Mouse (Mus musculus): ENCODE data around the gene Gm28053.

The Gm28053 gene

DNA sequence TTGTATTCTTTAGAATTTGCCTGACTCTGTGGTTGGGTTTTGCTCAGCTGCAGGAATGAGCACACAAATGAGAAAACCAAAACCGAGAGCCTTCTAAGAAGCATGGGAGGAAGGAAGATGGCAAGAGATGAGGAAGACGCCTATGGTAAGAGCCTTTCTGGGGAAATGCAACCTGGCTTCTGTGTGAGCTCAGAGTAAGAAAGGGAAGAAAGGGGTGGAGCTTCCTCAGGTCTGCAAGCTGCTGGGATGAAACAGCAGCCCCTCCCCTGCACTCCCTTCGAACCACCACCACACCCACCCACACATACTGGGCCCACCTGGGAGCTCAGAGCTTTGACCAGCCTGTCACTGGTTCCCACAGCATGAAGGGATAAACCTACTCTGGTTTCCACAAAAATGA is 22.9 kb downstream of the Gm28053 start:
- no peak for DNase-seq (ENCODE audit: low read depth, low spot score)

- no peak for DNase-seq (ENCODE audit: low read depth, low spot score)
Measured at GRCm38 (mm10) chr6:48741711-48742206, 23.4 kb downstream of the Gm28053 start.

DNA sequence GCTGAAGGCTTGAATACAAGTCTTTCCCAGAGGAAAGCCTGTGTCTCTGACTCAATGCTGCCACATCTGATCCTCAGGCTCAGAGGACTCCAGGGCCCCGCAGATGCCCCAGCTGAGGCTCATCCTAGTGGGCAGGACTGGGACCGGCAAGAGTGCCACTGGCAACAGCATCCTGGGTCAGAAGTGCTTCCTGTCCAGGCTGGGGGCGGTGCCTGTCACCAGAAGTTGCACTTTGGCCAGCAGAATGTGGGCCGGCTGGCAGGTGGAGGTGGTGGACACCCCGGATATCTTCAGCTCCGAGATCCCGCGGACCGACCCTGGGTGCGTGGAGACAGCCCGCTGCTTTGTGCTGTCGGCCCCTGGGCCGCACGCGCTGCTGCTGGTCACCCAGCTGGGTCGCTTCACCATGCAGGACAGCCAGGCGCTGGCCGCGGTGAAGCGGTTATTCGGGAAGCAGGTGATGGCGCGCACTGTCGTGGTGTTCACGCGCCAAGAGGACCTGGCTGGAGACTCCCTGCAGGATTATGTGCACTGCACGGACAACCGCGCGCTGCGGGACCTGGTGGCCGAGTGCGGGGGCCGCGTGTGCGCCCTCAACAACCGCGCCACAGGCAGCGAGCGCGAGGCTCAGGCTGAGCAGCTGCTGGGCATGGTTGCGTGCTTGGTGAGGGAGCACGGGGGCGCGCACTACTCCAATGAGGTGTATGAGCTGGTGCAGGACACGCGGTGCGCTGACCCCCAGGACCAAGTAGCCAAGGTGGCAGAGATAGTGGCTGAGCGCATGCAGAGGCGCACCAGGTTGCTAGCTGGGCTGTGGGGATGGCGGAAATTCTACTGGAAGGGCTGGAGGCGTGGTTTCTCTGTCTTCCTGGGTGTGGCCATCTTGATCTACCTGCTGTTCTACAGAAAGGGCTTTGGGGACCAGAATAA is 24.3 kb downstream of the Gm28053 start:
- DNase-seq (ENCODE audit: low read depth, low spot score) = peak; percentile 20

GRCm38 (mm10) chr6:48745490-48745889 is 27.1 kb downstream of the Gm28053 start:
- DNase-seq (ENCODE audit: low read depth, low spot score) = no peak

DNA sequence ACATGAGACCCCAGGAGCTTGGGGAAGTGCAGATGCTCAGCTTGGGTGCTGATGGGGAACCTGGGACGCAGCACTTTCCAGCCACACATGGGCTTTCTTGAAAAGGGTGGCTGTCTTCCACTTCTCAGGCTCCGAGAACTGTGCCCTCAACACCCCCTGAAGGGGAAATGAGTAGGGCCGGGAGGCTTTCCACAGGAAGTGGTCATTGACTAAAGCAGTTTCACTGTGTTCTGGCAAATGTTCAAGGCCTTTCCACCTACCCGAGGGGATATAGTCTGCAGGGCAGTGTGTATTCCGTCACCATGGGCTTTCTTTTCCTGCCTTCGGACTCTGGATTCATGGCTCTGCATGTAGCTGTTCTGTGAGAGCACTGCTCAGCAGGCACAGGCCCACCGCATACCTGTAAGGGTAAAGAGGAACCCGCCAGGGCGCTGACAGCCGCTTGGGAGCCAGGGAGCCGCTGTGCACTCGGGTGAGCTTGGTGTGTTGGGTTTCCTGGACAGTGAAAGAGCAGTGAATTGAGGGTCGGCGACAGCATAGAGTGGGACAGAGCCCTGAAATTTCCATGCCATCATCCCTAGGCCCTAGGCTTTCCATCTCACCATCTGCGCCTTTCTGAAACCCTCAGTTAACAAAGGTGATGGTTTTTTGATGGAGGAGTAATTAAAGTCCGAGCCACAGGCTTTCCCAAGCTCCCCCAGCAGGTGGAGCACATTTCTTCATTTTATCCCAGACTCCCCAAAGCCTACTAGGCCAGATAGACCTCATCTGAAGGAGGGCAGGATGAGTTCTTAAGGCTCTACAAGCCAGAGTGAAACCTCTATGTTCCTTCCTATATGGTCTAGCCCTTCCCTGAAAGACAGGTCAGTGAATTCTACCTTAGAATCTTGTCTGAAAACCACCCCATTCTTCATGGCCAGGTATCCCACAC is 27.8 kb downstream of the Gm28053 start, which contains the start of gene Gimap5:
Gene Gimap5, plus strand, starts transcription at position 239 of the 931 bp plus-strand sequence.
- no peak for DNase-seq (ENCODE audit: low read depth, low spot score)

- no peak for DNase-seq (ENCODE audit: low read depth, low spot score)
Measured at GRCm38 (mm10) chr6:48747091-48747966, 28.9 kb downstream of the Gm28053 start.

DNA sequence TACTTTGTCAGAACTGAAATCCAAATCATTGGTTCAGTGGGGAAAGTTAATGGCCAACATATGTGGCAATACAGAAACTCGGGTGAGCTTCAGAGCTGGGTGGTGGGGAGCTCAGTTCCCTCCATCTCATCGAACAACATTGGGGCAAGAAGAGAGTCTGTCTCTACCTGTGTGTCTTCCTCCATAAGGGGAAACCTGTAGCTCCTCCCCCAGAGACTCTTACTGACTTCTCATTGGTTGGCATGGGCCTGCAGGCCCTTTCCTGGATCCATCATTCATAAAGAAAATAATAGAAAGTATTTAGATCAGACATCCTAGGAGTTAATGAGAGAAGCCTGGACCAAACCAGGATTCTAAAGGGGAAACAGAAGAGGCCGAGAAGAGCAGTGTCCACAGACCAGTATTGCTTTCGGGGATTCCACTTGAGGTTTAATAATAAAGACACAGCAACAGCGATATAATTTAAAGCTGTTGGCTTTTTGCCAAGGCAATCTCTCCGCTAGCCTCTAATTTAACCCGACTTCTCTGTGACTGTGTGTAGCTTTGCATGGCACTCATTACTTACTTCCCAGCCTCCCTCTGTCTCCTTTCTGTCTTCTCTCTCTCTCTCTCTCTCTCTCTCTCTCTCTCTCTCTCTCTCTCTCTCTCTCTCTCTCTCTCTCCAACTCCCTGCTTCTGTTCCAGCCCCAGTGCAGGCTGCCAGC is 45.3 kb downstream of the Gm28053 start:
- no peak for DNase-seq (ENCODE audit: low read depth, low spot score)

DNA sequence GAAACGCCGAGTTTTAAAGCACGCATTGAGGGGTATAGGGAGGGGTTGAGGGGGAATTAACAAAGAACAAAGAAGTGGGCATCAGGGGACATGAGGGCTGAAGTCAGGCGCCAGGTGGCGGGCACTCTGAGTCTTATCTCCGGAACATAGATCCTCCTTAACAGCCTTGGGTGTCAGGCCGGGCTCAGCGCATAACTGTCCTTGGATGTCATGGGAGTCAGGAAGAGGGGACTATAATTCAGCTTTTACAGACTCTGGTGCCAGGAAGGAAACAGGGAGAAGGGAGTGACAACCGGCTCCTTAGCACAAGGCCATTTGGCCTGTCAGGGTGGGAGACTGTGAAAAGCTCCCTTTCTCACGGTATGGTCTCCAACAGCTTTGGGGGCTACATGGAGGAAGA is 46.1 kb downstream of the Gm28053 start:
- DNase-seq (ENCODE audit: low read depth, low spot score) = no peak

DNA sequence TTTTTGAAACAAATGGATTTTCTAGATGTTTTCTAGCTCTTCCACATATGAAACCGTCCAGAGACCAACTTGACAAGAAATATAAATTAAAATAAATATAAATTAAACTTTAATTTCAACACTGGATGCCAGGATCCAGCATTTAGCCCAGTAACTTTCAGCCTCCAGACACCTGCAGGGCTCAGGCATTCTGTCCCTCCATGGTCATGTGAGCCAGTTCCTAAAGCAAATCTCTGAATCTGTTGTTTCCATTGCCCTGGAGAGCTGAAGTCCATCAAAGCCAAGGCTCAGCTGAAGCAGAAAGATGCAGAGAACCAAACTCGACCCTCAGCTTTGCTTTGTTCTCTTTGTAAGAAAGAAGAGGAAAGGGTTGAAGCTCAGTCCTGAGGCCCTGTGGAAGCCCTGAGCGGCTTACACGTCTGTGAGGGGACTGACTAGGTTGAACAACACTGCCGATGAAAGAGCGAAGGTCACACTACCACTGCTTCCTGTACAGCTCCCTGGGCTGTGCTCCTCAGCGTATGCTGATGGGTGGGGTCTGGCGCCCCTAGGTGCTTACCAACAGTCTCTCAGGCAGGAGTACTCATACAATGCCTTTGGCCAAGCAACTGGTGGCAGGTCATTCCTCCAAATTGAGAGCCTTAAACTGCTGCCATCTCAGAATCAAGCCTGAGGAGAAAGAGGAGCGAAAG is 49.9 kb downstream of the Gm28053 start:
- no peak for DNase-seq (ENCODE audit: low read depth, low spot score)

GRCm38 (mm10) chr6:48768933-48769332 is 50.5 kb downstream of the Gm28053 start:
- DNase-seq (ENCODE audit: low read depth, low spot score) = no peak

- DNase-seq (ENCODE audit: low read depth, low spot score) = no peak
Measured at GRCm38 (mm10) chr6:48770696-48771095, 52.3 kb downstream of the Gm28053 start, which contains the start of gene Gimap3. Gene Gimap3, minus strand, starts transcription at chr6:48770851.

DNA sequence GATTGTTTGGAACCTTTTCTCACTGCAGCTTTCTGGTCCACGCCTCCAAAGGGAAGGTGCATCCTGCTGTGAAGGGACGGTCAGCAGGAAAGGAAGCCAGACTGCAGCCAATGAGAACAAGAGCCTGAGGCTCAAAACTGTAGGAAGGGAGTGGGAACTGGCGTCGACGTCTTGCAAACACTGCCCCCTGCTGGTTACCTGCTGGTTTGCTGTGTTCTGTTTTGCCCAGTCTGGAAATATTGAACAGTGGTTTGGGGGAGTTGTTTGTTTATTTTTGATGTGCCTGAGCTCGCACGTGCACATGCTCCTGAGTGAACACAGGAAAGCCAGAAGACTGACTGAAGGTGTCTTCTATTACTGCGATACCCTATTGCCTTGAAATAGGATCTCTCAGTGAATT is 53.6 kb downstream of the Gm28053 start:
- peak; percentile 79 for DNase-seq (ENCODE audit: low read depth, low spot score)

DNA sequence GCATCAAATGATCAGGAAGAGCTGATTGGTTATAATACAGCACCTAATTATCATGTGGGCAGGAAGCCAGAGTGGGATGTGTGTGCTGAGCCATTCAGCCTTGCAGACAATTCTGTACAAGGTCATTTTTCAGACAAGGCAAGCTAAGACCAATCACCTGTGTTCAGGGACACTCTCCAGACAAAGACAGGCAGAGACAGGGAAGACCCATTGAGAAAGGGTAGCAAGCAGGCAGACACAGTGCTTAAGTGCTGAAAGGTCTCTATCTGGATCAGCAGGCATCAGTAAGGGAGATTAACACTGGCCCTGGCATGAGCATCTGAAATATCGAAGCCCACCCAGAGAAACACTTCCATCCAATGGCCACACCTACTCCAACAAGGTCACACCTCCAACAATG is 66.0 kb downstream of the Gm28053 start:
- DNase-seq (ENCODE audit: low read depth, low spot score) = no peak

DNA sequence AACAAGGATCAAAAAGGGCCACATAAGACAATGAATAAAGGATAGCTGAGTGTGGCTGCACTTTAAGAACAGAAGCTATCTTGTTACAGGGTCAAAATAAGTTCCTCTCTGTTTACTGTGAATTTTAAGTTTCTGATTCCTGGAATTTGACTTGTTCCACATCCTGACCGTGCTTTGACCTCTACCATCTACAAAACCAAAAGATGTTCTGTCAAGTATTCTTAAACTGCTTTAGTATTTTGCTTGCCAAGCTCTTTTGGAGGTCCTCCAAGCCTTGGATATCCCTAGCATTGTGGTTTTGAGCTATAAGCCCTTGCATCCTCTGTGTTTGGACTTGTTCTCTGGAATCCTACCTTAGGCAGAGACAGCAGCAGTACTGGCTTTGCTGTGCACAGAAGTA is 66.8 kb downstream of the Gm28053 start:
- DNase-seq (ENCODE audit: low read depth, low spot score) = no peak

- no peak for DNase-seq (ENCODE audit: low read depth, low spot score)
Measured at GRCm38 (mm10) chr6:48785601-48786000, 67.2 kb downstream of the Gm28053 start.

- no peak for DNase-seq (ENCODE audit: low read depth, low spot score)
Measured at GRCm38 (mm10) chr6:48787867-48788266, 69.5 kb downstream of the Gm28053 start.

- DNase-seq (ENCODE audit: low read depth, low spot score) = no peak
Measured at GRCm38 (mm10) chr6:48801897-48802296, 83.5 kb downstream of the Gm28053 start.

Measured in mesoderm, embryonic 11.5 days (tissue).